Comparison of ENCODE assay signal across 22 mouse cellular contexts in the genomic region with DNA sequence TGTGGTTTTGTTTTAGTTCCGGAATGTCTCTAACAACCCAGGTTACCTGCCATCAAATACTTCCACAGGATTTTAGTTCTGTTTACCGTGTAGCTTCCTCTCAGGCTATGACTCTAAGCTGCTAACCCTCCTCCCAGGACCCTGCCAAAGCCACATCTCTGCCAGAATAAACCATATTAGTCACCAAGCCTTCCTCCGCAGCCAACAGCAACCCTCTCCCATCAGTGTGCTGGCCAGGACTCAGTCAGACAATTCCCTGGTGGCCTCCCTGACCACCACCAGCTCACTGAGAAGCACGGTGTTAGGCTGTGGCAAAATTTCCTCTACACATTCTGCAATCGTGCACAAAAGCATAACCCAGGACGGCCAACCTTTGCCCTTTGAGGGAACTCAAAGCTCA. TPM values are rescaled to one million over a fixed set of nuclear protein-coding genes. Genes with fewer than 3 reads are reported as not detected.
DNase-seq lines count a peak whose midpoint lies in the region; ATAC-seq and TF ChIP-seq lines count a peak whose summit lies in the region.
"Had no signal": no experiment of that assay in that cellular context is flagged by ENCODE, and none has a peak within 500 bp of the region (broad histone marks: within the 10 kb centered on the region; RNA-seq: fewer than 3 reads in every experiment).

No protein-coding gene starts in this region.

- 74% methylated on average over 6 of the region's 6 CpGs for WGBS in heart, adult 2 months
- 75% methylated on average over 6 of the region's 6 CpGs for WGBS in heart, embryonic 11.5 days (ENCODE audit: insufficient replicate concordance)

- H3K79me2 ChIP-seq in heart, adult 2 months (replicated peaks; ENCODE audit: control insufficient read depth, insufficient read depth, low read length), result no peaks in the 10 kb centered on the region

- TF ChIP-seq CTCF in heart, adult 2 months (IDR thresholded peaks at IDR 0.05), result no peak

- no peak for TF ChIP-seq POLR2A in heart, adult 2 months (IDR thresholded peaks at IDR 0.05; ENCODE audit: insufficient read depth, low read depth, low read length)

- no peak for TF ChIP-seq EP300 in heart, adult 2 months (IDR thresholded peaks at IDR 0.05; ENCODE audit: insufficient read depth, low read depth, low read length)

- no peak overlapping the region for H3K4me2 ChIP-seq in heart, embryonic 11.5 days
- H3K4me2 ChIP-seq: embryonic facial prominence, embryonic 12.5 days; hindbrain, embryonic 12.5 days; kidney, embryonic 15.5 days; neural tube, embryonic 15.5 days had no signal

- no peak overlapping the region for H3K9ac ChIP-seq in heart, adult 2 months (ENCODE audit: low read depth, low read length)
- H3K9ac ChIP-seq in heart, embryonic 11.5 days (ENCODE audit: low read depth, low read length), result no peak overlapping the region
- H3K9ac ChIP-seq: embryonic facial prominence, embryonic 12.5 days; hindbrain, embryonic 12.5 days; kidney, embryonic 15.5 days; neural tube, embryonic 15.5 days had no signal

- H3K27ac ChIP-seq in heart, adult 2 months, result no peak overlapping the region
- H3K27ac ChIP-seq in heart, embryonic 11.5 days (ENCODE audit: low read depth, low read length), result no peak overlapping the region
- H3K27ac ChIP-seq: embryonic facial prominence, embryonic 12.5 days; hindbrain, embryonic 12.5 days; kidney, embryonic 15.5 days; neural tube, embryonic 15.5 days had no signal

- ATAC-seq in heart, embryonic 11.5 days (replicated peaks; ENCODE audit: insufficient number of reproducible peaks, low FRiP score, low TSS enrichment), result no peak
- ATAC-seq in frontal cortex, adult (ENCODE audit: low TSS enrichment), result no peak
- ATAC-seq: inflammation-experienced regulatory T-cells, adult 6 months had no signal

- H3K4me3 ChIP-seq in heart, adult 2 months, result no peak overlapping the region
- H3K4me3 ChIP-seq in heart, embryonic 11.5 days (ENCODE audit: low read depth, low read length), result no peak overlapping the region
- H3K4me3 ChIP-seq: embryonic facial prominence, embryonic 12.5 days; hindbrain, embryonic 12.5 days; kidney, embryonic 15.5 days; neural tube, embryonic 15.5 days had no signal

- no peaks in the 10 kb centered on the region for H3K36me3 ChIP-seq in heart, adult 2 months (ENCODE audit: control insufficient read depth, insufficient read depth, low read length)
- no peaks in the 10 kb centered on the region for H3K36me3 ChIP-seq in heart, embryonic 11.5 days (ENCODE audit: control insufficient read depth, insufficient read depth, low read length)
- H3K36me3 ChIP-seq: embryonic facial prominence, embryonic 12.5 days; kidney, embryonic 15.5 days had no signal

- H3K9me3 ChIP-seq in heart, embryonic 11.5 days (replicated peaks; ENCODE audit: control insufficient read depth, low read length), result no peaks in the 10 kb centered on the region
- H3K9me3 ChIP-seq: embryonic facial prominence, embryonic 12.5 days; hindbrain, embryonic 12.5 days; kidney, embryonic 15.5 days; neural tube, embryonic 15.5 days had no signal

- peak; percentile 26 to 53 for DNase-seq in heart, adult 2 months
- DNase-seq in NIH3T3 (ENCODE audit: low read depth), result peak; percentile 89
- DNase-seq in heart, adult 9 months (ENCODE audit: low spot score in 2 of 2), result peak; percentile 35 to 46
- no peak for DNase-seq in neural tube, embryonic 10.5 days (ENCODE audit: extremely low spot score, low spot score)
- no peak for DNase-seq in right cerebral cortex, postnatal 10 days (ENCODE audit: low spot score in 2 of 2)
- DNase-seq: cerebellum, adult 9-10 months; gastrocnemius, postnatal 10 days; liver; lung, adult 18-20 months; lung, postnatal 36 days; right cerebral cortex, postnatal 4 days; thymus, adult 18-20 months had no signal

- H3K27me3 ChIP-seq in heart, adult 2 months (ENCODE audit: control insufficient read depth, insufficient read depth, low read length), result no peaks in the 10 kb centered on the region
- H3K27me3 ChIP-seq in heart, embryonic 11.5 days (ENCODE audit: control insufficient read depth, insufficient read depth, low read length), result no peaks in the 10 kb centered on the region
- H3K27me3 ChIP-seq: embryonic facial prominence, embryonic 12.5 days; hindbrain, embryonic 12.5 days; kidney, embryonic 15.5 days; neural tube, embryonic 15.5 days had no signal

- H3K4me1 ChIP-seq in heart, adult 2 months (ENCODE audit: control insufficient read depth, insufficient read depth, low read length), result no peaks in the 10 kb centered on the region
- no peaks in the 10 kb centered on the region for H3K4me1 ChIP-seq in heart, embryonic 11.5 days (ENCODE audit: control insufficient read depth, insufficient read depth, low read length)
- H3K4me1 ChIP-seq: embryonic facial prominence, embryonic 12.5 days; hindbrain, embryonic 12.5 days; neural tube, embryonic 15.5 days had no signal

- intact Hi-C loops in heart, adult 2 months (cut with DNase I), result no loop called here

RNA-seq across cellular contexts. Expression of gene Ucp1, which starts 11.7 kb away (rescaled TPM):
- total RNA-seq in heart, adult 2 months (2021), result 10 to 100 TPM; 11.1 to 18.1 TPM
- polyA plus RNA-seq in heart, adult 2 months (2012; rRNA removed), result 145 and 236 TPM in 2 replicates
- not detected in 2 replicates for polyA plus RNA-seq in heart, embryonic 11.5 days (2014; fragmentation: Nextera tagmentation; extraction: Ambion mirVana)
- total RNA-seq: gastrocnemius, postnatal 10 days; layer of hippocampus, postnatal 25 days; left cerebral cortex, postnatal 36 days had no signal
- polyA plus RNA-seq: embryonic facial prominence, embryonic 12.5 days; heart, embryonic 14.5 days; inflammation-experienced regulatory T-cells, adult 6 months; kidney, embryonic 15.5 days had no signal

RNA-seq across cellular contexts. Expression of gene Elmod2, which starts 53.9 kb away (rescaled TPM):
- total RNA-seq in heart, adult 2 months (2021), result 1 to 10 TPM; 7.7 to 8.3 TPM
- 2.7 and 5.9 TPM in 2 replicates for polyA plus RNA-seq in heart, adult 2 months (2012; rRNA removed)
- 12.7 and 14.0 TPM in 2 replicates for polyA plus RNA-seq in heart, embryonic 11.5 days (2014; fragmentation: Nextera tagmentation; extraction: Ambion mirVana)

Comparison
In these comparisons a context has a peak if more than half of its experiments do, and no peak if none do; other contexts are left out.
1. RNA of gene Ucp1, which starts 11.7 kb away (polyA plus RNA-seq): 145 to 236 TPM in heart, adult 2 months; not detected in heart, embryonic 11.5 days; every median in the first group is over 100 times any median in the second.
2. DNase-seq: peak in heart, adult 2 months (2 of 2), NIH3T3 (single experiment) and heart, adult 9 months (2 of 2); none in neural tube, embryonic 10.5 days (single experiment) and right cerebral cortex, postnatal 10 days (0 of 2).